Mouse (Mus musculus) intestine, postnatal 0 days (tissue): ENCODE measurements at regions not wholly inside any gene's neighbourhood (a gene's known extent, or its start where the extent isn't known, plus 50 kb on each side); places are given as distances from the start of the nearest gene placed in this dataset.

Experiments
- ATAC-seq: fragments of 200-750 bp; cut with Nextera tagmentation; 2 replicates; pipeline ENCODE4 v1.8.0; 2017; ENCODE audit warnings: mild to moderate bottlenecking, moderate TSS enrichment, moderate library complexity
- H3K27ac ChIP-seq: fragments of 300-500 bp; sonication (generic); 2 replicates; pipeline ENCODE4 v1.5.1; 2014; ENCODE audit warnings: mild to moderate bottlenecking, low read depth, low read length, moderate library complexity
- H3K27me3 ChIP-seq: fragments of 300-500 bp; sonication (generic); replicated peaks from 2 replicates; pipeline ENCODE4 v1.6.1; 2014; ENCODE audit warnings: low read length, mixed read lengths; ENCODE audit not compliant: control insufficient read depth, insufficient read depth
- H3K36me3 ChIP-seq: fragments of 300-500 bp; sonication (generic); 2 replicates; pipeline ENCODE4 v1.6.1; 2014; ENCODE audit warnings: mild to moderate bottlenecking, moderate library complexity; ENCODE audit not compliant: control insufficient read depth, insufficient read depth
- H3K4me1 ChIP-seq: fragments of 300-500 bp; sonication (generic); replicated peaks from 2 replicates; pipeline ENCODE4 v1.6.1; 2014; ENCODE audit warnings: antibody characterized with exemption, low read length, mixed read lengths; ENCODE audit not compliant: control insufficient read depth, insufficient read depth
- H3K4me2 ChIP-seq: fragments of 300-500 bp; sonication (generic); replicated peaks from 2 replicates; pipeline ENCODE4 v1.6.1; 2014; ENCODE audit warnings: low read depth, mild to moderate bottlenecking, moderate library complexity
- H3K4me3 ChIP-seq: fragments of 300-500 bp; sonication (generic); 2 replicates; pipeline ENCODE4 v1.5.1; 2014; ENCODE audit warnings: low read depth, low read length
- H3K9ac ChIP-seq: fragments of 300-500 bp; sonication (generic); 2 replicates; pipeline ENCODE4 v1.6.1; 2014; ENCODE audit warnings: mild to moderate bottlenecking, low read depth, low read length
- H3K9me3 ChIP-seq: fragments of 300-500 bp; sonication (generic); 2 replicates; pipeline ENCODE4 v1.6.1; 2016; ENCODE audit warnings: mixed run types; ENCODE audit not compliant: control insufficient read depth
- CTCF ChIP-seq: sonication (generic); IDR thresholded peaks from 2 replicates; pipeline ENCODE4 v1.5.1; 2016; ENCODE audit warnings: low read depth, mild to moderate bottlenecking, control low read depth, antibody characterized with exemption, moderate library complexity
- WGBS: fragments of 180-500 bp; shearing (Covaris S2); extraction: QIAGEN DNeasy Blood & Tissue Kit; methylation state at CpG from one replicate; pipeline ENCODE4 v1.1.7; 2014; 5-methylcytosine and 5-hydroxymethylcytosine counted together

- Histone ChIP-seq H3K4me1 (no peaks in the 10 kb centered on the region), H3K4me2 (no peak overlapping the region), H3K27me3 (no peaks in the 10 kb centered on the region), H3K9me3 (no peaks in the 10 kb centered on the region), H3K4me3 (no peak overlapping the region), H3K9ac (no peak overlapping the region), H3K36me3 (no peaks in the 10 kb centered on the region), H3K27ac (no peak overlapping the region)
- 0 out of 2 replicates have a peak, but pooled peaks have one; percentile 33 for ATAC-seq
- TF ChIP-seq CTCF, result no peak
- WGBS, result 33% methylated on average over 5 of the region's 5 CpGs
Observed at GRCm38 (mm10) chr12:9368682-9369081, 201.2 kb upstream of the Osr1 start.

- no peaks in the 10 kb centered on the region for H3K9me3 ChIP-seq
- no peaks in the 10 kb centered on the region for H3K27me3 ChIP-seq
- H3K27ac ChIP-seq, result no peak overlapping the region
- H3K4me1 ChIP-seq, result no peaks in the 10 kb centered on the region
- WGBS, result 55% methylated on average over 3 of the region's 3 CpGs
- no peak for ATAC-seq
- no peak overlapping the region for H3K4me2 ChIP-seq
- no peak for TF ChIP-seq CTCF
- no peak overlapping the region for H3K4me3 ChIP-seq
- no peaks in the 10 kb centered on the region for H3K36me3 ChIP-seq
- no peak overlapping the region for H3K9ac ChIP-seq
Observed at GRCm38 (mm10) chr12:9401956-9402355, 168.0 kb upstream of the Osr1 start.

DNA sequence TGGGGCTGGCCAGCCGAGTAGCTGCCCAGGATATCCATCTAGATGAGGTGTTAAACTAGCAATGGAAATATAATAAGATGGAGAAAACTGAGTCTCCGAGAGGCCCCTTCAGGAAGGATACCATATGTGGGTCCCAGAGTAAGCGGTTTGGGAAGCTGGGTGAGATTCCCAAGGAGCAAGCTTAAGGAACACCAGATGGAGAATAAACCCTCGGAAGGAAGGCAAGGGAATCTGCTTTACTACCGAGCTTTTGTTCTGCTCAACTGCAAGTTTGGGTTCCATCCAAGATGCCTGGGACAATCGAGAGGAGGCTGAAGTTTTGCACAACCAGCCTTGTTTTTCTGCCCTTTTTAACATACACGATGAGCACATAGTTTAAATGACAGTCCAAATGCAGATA, 164.9 kb upstream of the Osr1 start:
- Histone ChIP-seq H3K4me3 (no peak overlapping the region), H3K9me3 (no peaks in the 10 kb centered on the region), H3K9ac (no peak overlapping the region), H3K4me2 (no peak overlapping the region), H3K27me3 (no peaks in the 10 kb centered on the region), H3K27ac (no peak overlapping the region), H3K4me1 (no peaks in the 10 kb centered on the region), H3K36me3 (no peaks in the 10 kb centered on the region)
- no peak for TF ChIP-seq CTCF
- no peak for ATAC-seq
- 72% methylated on average over 7 of the region's 7 CpGs for WGBS

- Histone ChIP-seq H3K36me3 (no peaks in the 10 kb centered on the region), H3K9ac (no peak overlapping the region), H3K4me2 (no peak overlapping the region), H3K4me1 (no peaks in the 10 kb centered on the region), H3K27me3 (no peaks in the 10 kb centered on the region), H3K4me3 (no peak overlapping the region), H3K9me3 (no peaks in the 10 kb centered on the region), H3K27ac (no peak overlapping the region)
- no peak for TF ChIP-seq CTCF
- no peak for ATAC-seq
- WGBS, result 6% methylated on average over 3 of the region's 3 CpGs
Observed at GRCm38 (mm10) chr12:9419311-9419710, 150.6 kb upstream of the Osr1 start.

- no peak for TF ChIP-seq CTCF
- H3K4me2 ChIP-seq, result no peak overlapping the region
- no peak overlapping the region for H3K9ac ChIP-seq
- no peaks in the 10 kb centered on the region for H3K4me1 ChIP-seq
- H3K36me3 ChIP-seq, result no peaks in the 10 kb centered on the region
- no peaks in the 10 kb centered on the region for H3K9me3 ChIP-seq
- no peak overlapping the region for H3K27ac ChIP-seq
- ATAC-seq, result no peak
- 73% methylated on average over 3 of the region's 3 CpGs for WGBS
- H3K27me3 ChIP-seq, result no peaks in the 10 kb centered on the region
- H3K4me3 ChIP-seq, result no peak overlapping the region
Observed at GRCm38 (mm10) chr12:9430656-9431055, 139.3 kb upstream of the Osr1 start.

DNA sequence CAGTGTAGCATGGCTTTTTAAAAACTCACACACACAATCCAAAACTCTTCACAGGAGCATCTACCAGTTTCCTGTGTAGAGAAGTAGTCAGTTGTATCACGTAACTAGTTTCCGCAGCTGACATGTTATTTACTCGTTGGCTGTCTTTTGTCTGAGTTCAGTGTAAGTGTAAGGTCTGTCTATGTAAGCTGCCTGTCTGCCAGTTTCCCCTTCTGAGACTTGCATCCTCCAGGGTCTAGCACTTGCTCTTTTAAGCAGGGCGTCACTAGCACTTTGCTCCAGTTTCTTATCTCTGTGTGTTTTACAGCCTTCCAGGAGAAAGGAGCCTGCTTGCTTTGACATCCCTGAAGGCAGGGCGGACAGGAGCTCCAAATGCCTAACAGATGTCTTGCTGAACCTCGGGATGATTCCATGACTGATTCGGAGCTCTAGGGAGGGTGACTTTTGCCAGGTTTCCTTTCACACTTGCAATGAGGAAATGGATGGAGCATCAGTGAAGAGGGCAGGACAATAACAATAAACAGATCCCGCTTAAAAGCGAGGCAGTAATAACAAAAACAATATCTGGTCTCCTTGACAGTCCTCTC, 131.2 kb upstream of the Osr1 start:
- Histone ChIP-seq H3K9ac (no peak overlapping the region), H3K36me3 (no peaks in the 10 kb centered on the region), H3K9me3 (no peaks in the 10 kb centered on the region), H3K27ac (no peak overlapping the region), H3K4me3 (no peak overlapping the region), H3K4me1 (no peaks in the 10 kb centered on the region), H3K4me2 (peak overlapping the region; percentile 7), H3K27me3 (no peaks in the 10 kb centered on the region)
- no peak for ATAC-seq
- no peak for TF ChIP-seq CTCF
- 22% methylated on average over 9 of the region's 9 CpGs for WGBS

DNA sequence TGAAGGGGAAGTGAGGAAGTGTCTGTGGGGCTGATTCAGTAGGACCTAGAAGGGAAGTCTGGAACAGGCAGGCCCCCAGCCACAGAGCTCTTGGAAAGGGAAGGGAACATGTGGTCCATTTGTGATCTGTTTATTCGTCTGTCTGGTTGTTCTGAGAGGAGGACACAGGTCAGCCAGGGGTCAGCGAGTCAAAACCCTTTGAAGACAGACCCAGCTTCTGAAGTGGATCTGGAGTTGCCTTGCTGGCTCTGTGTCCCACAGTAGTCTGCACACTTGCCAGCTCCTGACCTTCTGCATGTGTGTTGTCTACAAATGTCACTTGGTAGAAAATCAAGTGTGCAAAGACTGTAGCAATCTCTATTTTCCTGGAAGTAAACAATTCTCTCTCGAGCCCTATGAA, 119.3 kb upstream of the Osr1 start:
- H3K9ac ChIP-seq, result no peak overlapping the region
- 25% methylated on average over 3 of the region's 3 CpGs for WGBS
- no peaks in the 10 kb centered on the region for H3K9me3 ChIP-seq
- no peak overlapping the region for H3K27ac ChIP-seq
- H3K4me3 ChIP-seq, result no peak overlapping the region
- no peak for TF ChIP-seq CTCF
- H3K27me3 ChIP-seq, result no peaks in the 10 kb centered on the region
- H3K36me3 ChIP-seq, result no peaks in the 10 kb centered on the region
- no peaks in the 10 kb centered on the region for H3K4me1 ChIP-seq
- no peak for ATAC-seq
- no peak overlapping the region for H3K4me2 ChIP-seq
